Mouse (Mus musculus) heart, postnatal 0 days (tissue): ENCODE measurements around the gene Mcpt9. TPM values are rescaled to one million over a fixed set of nuclear protein-coding genes. Genes with fewer than 3 reads are reported as not detected.
"Not testable (repeated sequence)": the region's sequence is repeated elsewhere in the genome, so short reads cannot be mapped to it uniquely, and the experiment has no call there.

ENCODE experiments used
- ATAC-seq: fragments of 200-750 bp; cut with Nextera tagmentation; 2 replicates; pipeline ENCODE4 v1.8.0; 2017; ENCODE audit warnings: low read depth, moderate number of reproducible peaks, moderate library complexity; ENCODE audit not compliant: insufficient read depth
- DNase-seq: peaks from one replicate; pipeline ENCODE4 v3.0.0-alpha.2; 2016; ENCODE audit warnings: low spot score
- H3K27ac ChIP-seq: fragments of 300-500 bp; sonication (generic); 2 replicates; pipeline ENCODE4 v1.5.1; 2014; ENCODE audit warnings: low read depth, mild to moderate bottlenecking
- H3K27me3 ChIP-seq: fragments of 300-500 bp; sonication (generic); 2 replicates; pipeline ENCODE4 v1.6.1; 2014; ENCODE audit warnings: low read length, mixed read lengths; ENCODE audit not compliant: control insufficient read depth, insufficient read depth
- H3K36me3 ChIP-seq: fragments of 300-500 bp; sonication (generic); replicated peaks from 2 replicates; pipeline ENCODE4 v1.6.1; 2014; ENCODE audit warnings: low read length, mixed read lengths; ENCODE audit not compliant: control insufficient read depth, insufficient read depth
- H3K4me1 ChIP-seq: fragments of 300-500 bp; sonication (generic); 2 replicates; pipeline ENCODE4 v1.6.1; 2014; ENCODE audit warnings: antibody characterized with exemption; ENCODE audit not compliant: control insufficient read depth, insufficient read depth
- H3K4me2 ChIP-seq: fragments of 300-500 bp; sonication (generic); 2 replicates; pipeline ENCODE4 v1.6.1; 2014; ENCODE audit warnings: low read depth, mild to moderate bottlenecking, low read length, moderate library complexity
- H3K4me3 ChIP-seq: fragments of 300-500 bp; sonication (generic); 2 replicates; pipeline ENCODE4 v1.5.1; 2014; ENCODE audit warnings: low read depth, low read length
- H3K9ac ChIP-seq: fragments of 300-500 bp; sonication (generic); replicated peaks from 2 replicates; pipeline ENCODE4 v1.6.1; 2014; ENCODE audit warnings: low read depth, low read length, mixed read lengths
- H3K9me3 ChIP-seq: fragments of 300-500 bp; sonication (generic); replicated peaks from 2 replicates; pipeline ENCODE4 v1.6.1; 2016; ENCODE audit warnings: low read length; ENCODE audit not compliant: control insufficient read depth
- CTCF ChIP-seq: IDR thresholded peaks from 2 replicates; pipeline ENCODE4 v1.5.1; 2016; ENCODE audit warnings: antibody characterized with exemption, control low read depth, low read depth
- EP300 ChIP-seq: IDR thresholded peaks from 2 replicates; pipeline ENCODE4 v1.6.1; 2016; ENCODE audit warnings: antibody characterized with exemption, low read depth
- WGBS: fragments of 180-500 bp; shearing (Covaris S2); extraction: QIAGEN DNeasy Blood & Tissue Kit; methylation state at CpG from one replicate; pipeline ENCODE4 v1.1.7; 2014; 5-methylcytosine and 5-hydroxymethylcytosine counted together
- polyA plus RNA-seq: library from polyadenylated mRNA; unstranded; fragments of >200 nt; fragmentation: Nextera tagmentation; extraction: Ambion mirVana; gene quantifications from 2 replicates; pipeline ENCODE4 v1.2.1, GENCODE M21; 2015
- total RNA-seq: library from RNA; depleted of rRNA; stranded (reverse); fragments of >200 nt; gene quantifications from 2 replicates; pipeline ENCODE4 v1.2.3, GENCODE M21; 2014; ENCODE audit warnings: low replicate concordance; rRNA removed

Mcpt9 gene
- total RNA-seq (not detected in 2 replicates), polyA plus RNA-seq (not detected in 2 replicates)

GRCm38 (mm10) chr14:56030395-56030794, at the start of gene Mcpt9:
Mcpt9 (minus strand) TSS chr14:56030495.
- H3K4me1 ChIP-seq, H3K36me3 ChIP-seq, H3K9me3 ChIP-seq, H3K9ac ChIP-seq, H3K4me3 ChIP-seq, H3K4me2 ChIP-seq, H3K27ac ChIP-seq, DNase-seq, ATAC-seq, H3K27me3 ChIP-seq: not testable (repeated sequence)
- WGBS: 69% methylated on average over 3 of the region's 3 CpGs

GRCm38 (mm10) chr14:56062213-56062612, 31.9 kb upstream of the Mcpt9 start, which contains the start of gene Mcpt4:
Mcpt4 (minus strand) TSS chr14:56062313.
- not testable (repeated sequence) for H3K27me3 ChIP-seq, DNase-seq, H3K4me3 ChIP-seq, H3K27ac ChIP-seq, H3K4me2 ChIP-seq, ATAC-seq, H3K4me1 ChIP-seq, H3K36me3 ChIP-seq, H3K9me3 ChIP-seq, H3K9ac ChIP-seq
- 39% methylated on average over 3 of the region's 3 CpGs for WGBS

GRCm38 (mm10) chr14:56057722-56058121, 27.4 kb upstream of the Mcpt9 start:
- Histone ChIP-seq H3K4me2 (no peak overlapping the region), H3K9me3 (no peaks in the 10 kb centered on the region), H3K27me3 (no peaks in the 10 kb centered on the region), H3K4me3 (no peak overlapping the region), H3K36me3 (no peaks in the 10 kb centered on the region), H3K9ac (no peak overlapping the region), H3K4me1 (no peaks in the 10 kb centered on the region), H3K27ac (no peak overlapping the region)
- TF ChIP-seq CTCF: no peak
- no peak for TF ChIP-seq EP300
- WGBS: 34% methylated on average over 4 of the region's 4 CpGs
- ATAC-seq (no peak), DNase-seq (peak; percentile 9)

GRCm38 (mm10) chr14:56055408-56055807, 25.1 kb upstream of the Mcpt9 start:
- Histone ChIP-seq H3K27me3 (no peaks in the 10 kb centered on the region), H3K4me1 (no peaks in the 10 kb centered on the region), H3K4me2 (no peak overlapping the region), H3K9ac (no peak overlapping the region), H3K27ac (no peak overlapping the region), H3K4me3 (no peak overlapping the region), H3K9me3 (no peaks in the 10 kb centered on the region), H3K36me3 (no peaks in the 10 kb centered on the region)
- TF ChIP-seq EP300 (no peak), CTCF (no peak)
- no peak for ATAC-seq
- no peak for DNase-seq
- WGBS: 56% methylated on average over 3 of the region's 3 CpGs

GRCm38 (mm10) chr14:56041792-56042191, 11.5 kb upstream of the Mcpt9 start, which contains the start of gene Mcpt2:
Mcpt2 (plus strand) TSS chr14:56042041.
- not testable (repeated sequence) for H3K27ac ChIP-seq, H3K27me3 ChIP-seq, H3K9ac ChIP-seq, H3K4me3 ChIP-seq, H3K4me2 ChIP-seq, H3K9me3 ChIP-seq, H3K4me1 ChIP-seq, ATAC-seq, H3K36me3 ChIP-seq, DNase-seq
- WGBS: 13% methylated on average over 1 of the region's 1 CpGs

GRCm38 (mm10) chr14:56034433-56034832, 4.1 kb upstream of the Mcpt9 start:
- no peaks in the 10 kb centered on the region for H3K4me1 ChIP-seq
- H3K27me3 ChIP-seq: no peaks in the 10 kb centered on the region
- H3K27ac ChIP-seq: no peak overlapping the region
- no peaks in the 10 kb centered on the region for H3K9me3 ChIP-seq
- H3K9ac ChIP-seq: no peak overlapping the region
- H3K4me3 ChIP-seq: no peak overlapping the region
- ATAC-seq (no peak), DNase-seq (peak; percentile 8)
- no peak for TF ChIP-seq EP300
- TF ChIP-seq CTCF: no peak
- H3K4me2 ChIP-seq: no peak overlapping the region
- 52% methylated on average over 2 of the region's 2 CpGs for WGBS
- H3K36me3 ChIP-seq: no peaks in the 10 kb centered on the region

- WGBS: 45% methylated on average over 3 of the region's 4 CpGs
- H3K9me3 ChIP-seq, H3K9ac ChIP-seq, H3K27me3 ChIP-seq, H3K36me3 ChIP-seq, H3K4me1 ChIP-seq, DNase-seq, H3K4me2 ChIP-seq, H3K4me3 ChIP-seq, ATAC-seq, H3K27ac ChIP-seq: not testable (repeated sequence)
Measured at GRCm38 (mm10) chr14:56021305-56021704, 9.0 kb downstream of the Mcpt9 start.
